Mouse (Mus musculus): Measurements from ENCODE around the gene Tom1. TPM values are rescaled to one million over a fixed set of nuclear protein-coding genes. Genes with fewer than 3 reads are reported as not detected.

Tom1 gene
- total and polyA plus RNA-seq, 3 experiments: 18.0 to 32.6 TPM; not detected in 1

GRCm38 (mm10) chr8:74993475-74994451 is 39.7 kb upstream of the Tom1 start (continued):
- TF ChIP-seq NELFE (IDR thresholded peaks at IDR 0.05; ENCODE audit: low read depth, low read length) (peak; percentile 75), UBTF (IDR thresholded peaks at IDR 0.05; ENCODE audit: borderline replicate concordance, insufficient read depth, low read depth, low read length) (peak; percentile 100), ZNF384 (IDR thresholded peaks at IDR 0.05; ENCODE audit: low read depth, low read length) (no peak), SIN3A (IDR thresholded peaks at IDR 0.05; ENCODE audit: low read length) (peak; percentile 74), KAT2A (conservative IDR thresholded peaks at IDR 0.05; ENCODE audit: low read depth, low read length) (peak; percentile 46; the same call in 1 of the 2 replicates)

DNA sequence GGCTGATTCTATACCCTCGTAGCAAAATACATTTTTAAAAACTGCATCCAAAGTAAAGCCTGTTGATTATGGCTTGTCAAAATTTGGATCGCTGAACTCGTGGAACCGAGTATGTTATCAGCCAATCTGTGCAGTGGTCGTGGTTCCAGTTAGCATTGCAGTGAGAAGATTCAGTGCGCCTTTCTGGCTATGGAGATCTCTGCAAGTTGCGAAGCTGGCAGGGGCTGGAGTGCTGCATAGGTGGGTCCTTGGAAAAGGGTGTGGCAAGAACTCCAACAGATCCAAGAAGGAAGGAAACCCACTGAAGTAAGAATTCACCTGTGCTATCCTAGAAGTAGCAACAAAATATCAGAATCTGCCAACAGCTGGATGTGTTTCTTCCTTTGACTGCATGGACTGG is 39.0 kb upstream of the Tom1 start:
- peak; percentile 62 for DNase-seq (ENCODE audit: low read depth, low spot score)
- TF ChIP-seq GATA1 (IDR thresholded peaks at IDR 0.05; ENCODE audit: low read depth, low read length) (peak; percentile 64; the same call in 1 of the 2 replicates), RCOR1 (IDR thresholded peaks at IDR 0.05; ENCODE audit: low read depth, low read length) (0 out of 2 replicates have a peak, but pooled peaks have one; percentile 13), SIN3A (IDR thresholded peaks at IDR 0.05; ENCODE audit: low read length) (no peak), MYC (IDR thresholded peaks at IDR 0.05; ENCODE audit: low read depth, low read length) (0 out of 2 replicates have a peak, but pooled peaks have one; percentile 42)
- H3K4me1 ChIP-seq (ENCODE audit: control insufficient read depth in 1 of 2, insufficient read depth in 2 of 2, low read length in 2 of 2): peaks cover 0 to 4% of the 10 kb centered on the region in 2 experiments
- peaks cover 0 to 10% of the 10 kb centered on the region in 2 experiments; a peak in 3 of 4 replicates for H3K36me3 ChIP-seq (ENCODE audit: control insufficient read depth in 1 of 2, insufficient read depth in 2 of 2, low read length in 2 of 2)
- peak overlapping the region; percentile 89 for H3K9ac ChIP-seq (ENCODE audit: control insufficient read depth, low read depth, low read length, poor library complexity, severe bottlenecking)
- H3K27ac ChIP-seq (ENCODE audit: control insufficient read depth, low read depth, low read length): no peak overlapping the region
- H3K27me3 ChIP-seq (ENCODE audit: control insufficient read depth in 1 of 2, insufficient read depth in 2 of 2, low read length in 2 of 2): no peaks in the 10 kb centered on the region; a peak in 1 of 4 replicates
- H3K9me3 ChIP-seq (replicated peaks; ENCODE audit: insufficient read depth, low read length): no peaks in the 10 kb centered on the region
- peak overlapping the region; percentile 54 to 96 for H3K4me3 ChIP-seq (ENCODE audit: control insufficient read depth in 1 of 2, insufficient read depth in 1 of 2, low read depth in 2 of 2, low read length in 2 of 2)
- H3K79me2 ChIP-seq (ENCODE audit: control insufficient read depth, insufficient read depth, low read length, poor library complexity): peaks cover 8% of the 10 kb centered on the region; the same call in 1 of the 2 replicates

GRCm38 (mm10) chr8:75000431-75000830 is 33.1 kb upstream of the Tom1 start:
- Histone ChIP-seq H3K36me3 (ENCODE audit: control insufficient read depth in 1 of 2, insufficient read depth in 2 of 2, low read length in 2 of 2) (peaks cover 0 to 5% of the 10 kb centered on the region in 2 experiments; a peak in 1 of 4 replicates), H3K79me2 (ENCODE audit: control insufficient read depth, insufficient read depth, low read length, poor library complexity) (no peaks in the 10 kb centered on the region)
- no peak for DNase-seq (ENCODE audit: low read depth, low spot score)

More at GRCm38 (mm10) chr8:75000431-75000830, 33.1 kb upstream of the Tom1 start:
- H3K9me3 ChIP-seq (replicated peaks; ENCODE audit: insufficient read depth, low read length): no peaks in the 10 kb centered on the region
- H3K4me3 ChIP-seq (ENCODE audit: control insufficient read depth in 1 of 2, insufficient read depth in 1 of 2, low read depth in 2 of 2, low read length in 2 of 2): no peak overlapping the region
- H3K9ac ChIP-seq (ENCODE audit: control insufficient read depth, low read depth, low read length, poor library complexity, severe bottlenecking): no peak overlapping the region
- H3K4me1 ChIP-seq (ENCODE audit: control insufficient read depth in 1 of 2, insufficient read depth in 2 of 2, low read length in 2 of 2): no peaks in the 10 kb centered on the region
- no peaks in the 10 kb centered on the region for H3K27me3 ChIP-seq (ENCODE audit: control insufficient read depth in 1 of 2, insufficient read depth in 2 of 2, low read length in 2 of 2)
- TF ChIP-seq CHD2 (IDR thresholded peaks at IDR 0.05; ENCODE audit: low read length) (no peak), MYB (IDR thresholded peaks at IDR 0.05; ENCODE audit: low read depth, low read length) (no peak), ZNF384 (IDR thresholded peaks at IDR 0.05; ENCODE audit: low read depth, low read length) (no peak), MAX (IDR thresholded peaks at IDR 0.05; ENCODE audit: low read length) (no peak), EP300 (IDR thresholded peaks at IDR 0.05; ENCODE audit: low read depth in 1 of 2, low read length in 2 of 2) (no peak), TCF12 (IDR thresholded peaks at IDR 0.05; ENCODE audit: low read depth, low read length) (no peak), HCFC1 (IDR thresholded peaks at IDR 0.05; ENCODE audit: low read depth, low read length) (no peak), GATA1 (IDR thresholded peaks at IDR 0.05; ENCODE audit: low read depth, low read length) (no peak), TBP (IDR thresholded peaks at IDR 0.05; ENCODE audit: low read depth, low read length) (no peak), TAL1 (IDR thresholded peaks at IDR 0.05; ENCODE audit: low read length) (no peak), ELF1 (IDR thresholded peaks at IDR 0.05; ENCODE audit: low read depth, low read length) (no peak), ZKSCAN1 (IDR thresholded peaks at IDR 0.05; ENCODE audit: low read depth, low read length) (no peak)
- H3K27ac ChIP-seq (ENCODE audit: control insufficient read depth, low read depth, low read length): no peak overlapping the region

All from MEL (cell line).